Mouse (Mus musculus) embryonic facial prominence, embryonic 11.5 days (tissue): ENCODE measurements around the gene Plekhh2. TPM values are rescaled to one million over a fixed set of nuclear protein-coding genes. Genes with fewer than 3 reads are reported as not detected.
"Not testable (repeated sequence)": the region's sequence is repeated elsewhere in the genome, so short reads cannot be mapped to it uniquely, and the experiment has no call there.

Experiments used
- ATAC-seq: fragments of 200-750 bp; cut with Nextera tagmentation; replicated peaks from 2 replicates; pipeline ENCODE4 v1.8.0; 2017; ENCODE audit warnings: low read depth; ENCODE audit not compliant: insufficient number of reproducible peaks, low FRiP score, low TSS enrichment
- DNase-seq: peaks from one replicate; pipeline ENCODE4 v3.0.0-alpha.2; 2015; ENCODE audit warnings: low spot score
- H3K27ac ChIP-seq: fragments of 300-500 bp; sonication (generic); replicated peaks from 2 replicates; pipeline ENCODE4 v1.5.1; 2014; ENCODE audit warnings: mild to moderate bottlenecking, low read depth, low read length, control low read depth
- H3K27me3 ChIP-seq: fragments of 300-500 bp; sonication (generic); 2 replicates; pipeline ENCODE4 v1.6.1; 2014; ENCODE audit warnings: mild to moderate bottlenecking, low read length, moderate library complexity, mixed read lengths; ENCODE audit not compliant: control insufficient read depth, insufficient read depth
- H3K36me3 ChIP-seq: fragments of 300-500 bp; sonication (generic); replicated peaks from 2 replicates; pipeline ENCODE4 v1.6.1; 2014; ENCODE audit warnings: low read depth, mild to moderate bottlenecking, low read length, moderate library complexity, mixed read lengths; ENCODE audit not compliant: control insufficient read depth, insufficient read depth
- H3K4me1 ChIP-seq: fragments of 300-500 bp; sonication (generic); 2 replicates; pipeline ENCODE4 v1.6.1; 2014; ENCODE audit warnings: low read length, mixed read lengths; ENCODE audit not compliant: control insufficient read depth, insufficient read depth
- H3K4me2 ChIP-seq: fragments of 300-500 bp; sonication (generic); 2 replicates; pipeline ENCODE4 v1.6.1; 2014; ENCODE audit warnings: low read depth, mild to moderate bottlenecking, control low read depth, low read length, moderate library complexity
- H3K4me3 ChIP-seq: fragments of 300-500 bp; sonication (generic); 2 replicates; pipeline ENCODE4 v1.5.1; 2014; ENCODE audit warnings: low read depth, low read length, control low read depth
- H3K9ac ChIP-seq: fragments of 300-500 bp; sonication (generic); replicated peaks from 2 replicates; pipeline ENCODE4 v1.6.1; 2014; ENCODE audit warnings: mild to moderate bottlenecking, control low read depth, low read length
- H3K9me3 ChIP-seq: fragments of 300-500 bp; sonication (generic); replicated peaks from 2 replicates; pipeline ENCODE4 v1.6.1; 2016; ENCODE audit warnings: mild to moderate bottlenecking, low read length, inconsistent platforms, mixed read lengths; ENCODE audit not compliant: control insufficient read depth
- WGBS: fragments of 180-500 bp; shearing (Covaris S2); extraction: QIAGEN DNeasy Blood & Tissue Kit; methylation state at CpG from one replicate; pipeline ENCODE4 v1.1.7; 2014; 5-methylcytosine and 5-hydroxymethylcytosine counted together
- polyA plus RNA-seq: library from polyadenylated mRNA; unstranded; fragments of >200 nt; fragmentation: Nextera tagmentation; extraction: Ambion mirVana; gene quantifications from 2 replicates; pipeline ENCODE4 v1.2.1, GENCODE M21; 2014

The Plekhh2 gene
- polyA plus RNA-seq, 1 experiment from 2014 or later, result 5.1 TPM

DNA sequence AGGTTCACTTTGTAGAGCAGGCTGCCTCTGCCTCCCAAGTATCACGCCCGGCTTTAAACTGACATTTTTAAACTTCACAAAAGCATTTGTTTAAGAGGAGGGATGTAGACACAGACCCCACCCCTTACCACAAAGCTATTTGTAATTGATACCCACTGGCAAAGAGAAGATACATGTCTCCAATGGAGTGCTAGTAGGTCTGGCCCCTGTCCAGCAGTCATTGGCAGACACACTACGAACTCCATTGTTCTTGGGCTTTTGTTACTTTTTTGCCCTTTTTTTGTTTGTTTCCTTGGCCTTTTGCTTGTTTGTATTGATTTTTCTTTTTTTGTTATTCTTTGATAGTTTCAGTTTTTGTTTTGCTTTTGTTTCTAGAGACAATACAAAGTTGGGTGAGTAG, 26.3 kb downstream of the Plekhh2 start:
- no peak for DNase-seq
- 90% methylated on average over 3 of the region's 3 CpGs for WGBS
- Histone ChIP-seq H3K27me3 (no peaks in the 10 kb centered on the region), H3K27ac (no peak overlapping the region), H3K9ac (no peak overlapping the region), H3K4me1 (no peaks in the 10 kb centered on the region), H3K4me2 (no peak overlapping the region), H3K36me3 (no peaks in the 10 kb centered on the region; the same call in 1 of the 2 replicates), H3K4me3 (no peak overlapping the region), H3K9me3 (no peaks in the 10 kb centered on the region)
- no peak for ATAC-seq

DNA sequence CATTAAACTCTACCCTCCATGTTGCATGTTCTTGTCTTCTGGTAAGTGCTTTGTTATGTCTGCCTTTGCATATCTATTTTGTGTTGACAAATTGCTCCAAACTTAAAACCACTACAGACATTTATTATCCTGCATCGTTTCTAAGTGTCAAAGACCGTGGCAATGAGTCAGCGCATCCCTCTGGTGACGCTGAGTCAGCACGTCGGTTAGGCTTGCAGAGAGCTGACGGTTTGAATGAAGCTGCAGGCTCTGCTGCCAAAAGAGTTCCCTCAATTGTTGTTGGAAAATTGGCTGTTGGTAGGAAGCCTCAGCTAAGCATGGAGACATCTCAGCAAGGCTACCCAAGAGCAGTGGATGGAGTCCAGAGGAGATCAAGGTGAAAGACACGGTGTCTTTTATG, 28.9 kb downstream of the Plekhh2 start:
- H3K4me3 ChIP-seq, result no peak overlapping the region
- no peak for ATAC-seq
- no peaks in the 10 kb centered on the region; the same call in 1 of the 2 replicates for H3K36me3 ChIP-seq
- DNase-seq, result no peak
- H3K9ac ChIP-seq, result no peak overlapping the region
- no peak overlapping the region for H3K27ac ChIP-seq
- WGBS, result 90% methylated on average over 8 of the region's 8 CpGs
- H3K27me3 ChIP-seq, result no peaks in the 10 kb centered on the region
- no peaks in the 10 kb centered on the region for H3K9me3 ChIP-seq
- no peak overlapping the region for H3K4me2 ChIP-seq
- H3K4me1 ChIP-seq, result no peaks in the 10 kb centered on the region

DNA sequence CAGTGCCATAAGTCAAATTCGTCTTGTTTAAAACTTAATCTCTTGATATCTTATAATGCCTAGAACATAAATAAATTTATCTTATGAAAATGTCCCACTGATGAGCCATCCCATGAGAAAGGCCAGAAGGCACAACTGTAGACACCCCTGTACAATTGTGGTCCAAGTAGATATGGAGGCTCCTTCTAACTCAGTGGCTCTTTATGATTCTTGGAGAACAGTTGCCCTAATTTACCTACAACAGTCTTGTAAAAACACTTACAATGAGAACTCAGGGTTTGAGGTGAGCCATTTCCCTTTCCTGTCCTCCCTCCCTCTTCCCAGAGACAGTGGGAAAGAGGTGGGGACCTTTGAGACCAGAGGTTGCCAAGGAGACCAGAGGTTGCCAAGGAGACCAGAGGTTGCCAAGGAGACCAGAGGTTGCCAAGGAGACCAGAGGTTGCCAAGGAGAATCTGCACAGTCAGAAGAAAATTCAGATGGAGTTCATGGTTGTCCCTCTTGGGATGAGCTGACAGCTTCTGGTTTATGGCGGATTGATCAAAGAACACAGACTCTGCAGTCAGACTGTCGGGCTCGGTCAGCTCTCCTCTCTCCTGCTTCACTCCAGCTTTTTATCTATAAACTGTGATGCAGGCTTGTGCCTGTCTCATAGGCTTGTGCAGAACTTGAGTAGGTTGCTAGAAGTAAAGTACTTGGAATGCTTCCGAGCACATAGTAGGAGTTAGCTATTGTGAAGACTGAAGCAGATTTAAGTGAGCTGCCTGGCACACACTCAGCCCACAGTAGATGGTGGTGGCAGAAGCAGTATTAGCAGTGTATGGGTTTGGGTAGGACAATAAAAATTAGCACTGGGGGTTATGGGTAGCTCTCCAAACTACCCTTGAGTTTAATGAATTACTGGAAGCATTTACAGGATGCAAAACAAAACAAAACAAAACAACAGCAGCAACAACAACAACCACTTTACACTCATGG, 39.5 kb downstream of the Plekhh2 start:
- Histone ChIP-seq H3K27ac (no peak overlapping the region), H3K36me3 (no peaks in the 10 kb centered on the region), H3K4me3 (no peak overlapping the region)

DNA sequence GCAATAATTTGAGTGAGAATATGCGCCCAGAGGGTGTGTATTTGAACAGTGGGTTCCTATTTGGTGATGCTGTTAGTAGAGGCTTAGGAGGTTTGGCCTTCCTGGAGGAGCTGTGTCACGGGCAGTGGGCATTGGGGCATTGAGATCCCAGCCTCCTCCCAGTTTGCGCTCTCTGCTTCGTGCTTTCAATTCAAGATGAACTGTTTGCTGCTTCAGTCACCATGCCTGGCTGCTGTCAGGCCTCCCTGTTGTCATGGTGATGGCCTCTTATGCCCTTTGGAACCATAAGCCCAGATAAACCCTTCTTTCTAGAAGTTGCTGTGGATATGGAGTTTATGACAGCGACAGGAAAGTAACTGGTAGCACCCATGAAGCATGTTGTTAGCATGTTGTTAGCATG, 40.5 kb downstream of the Plekhh2 start:
- H3K36me3 ChIP-seq, result no peaks in the 10 kb centered on the region
- 78% methylated on average over 5 of the region's 5 CpGs for WGBS
- DNase-seq (no peak), ATAC-seq (no peak)
- no peak overlapping the region for H3K4me3 ChIP-seq
- no peaks in the 10 kb centered on the region for H3K9me3 ChIP-seq
- H3K27ac ChIP-seq, result no peak overlapping the region
- no peaks in the 10 kb centered on the region for H3K4me1 ChIP-seq
- no peak overlapping the region for H3K4me2 ChIP-seq
- no peaks in the 10 kb centered on the region for H3K27me3 ChIP-seq
- no peak overlapping the region for H3K9ac ChIP-seq

More for the DNA sequence above, 39.5 kb downstream of the Plekhh2 start:
- H3K4me1 ChIP-seq, result no peaks in the 10 kb centered on the region
- no peaks in the 10 kb centered on the region for H3K27me3 ChIP-seq
- whole genome bisulfite sequencing, result 82% methylated on average over 5 of the region's 5 CpGs
- H3K9ac ChIP-seq, result no peak overlapping the region
- DNase-seq, result no peak
- peak; percentile 44; the same call in 1 of the 2 replicates for ATAC-seq
- no peaks in the 10 kb centered on the region for H3K9me3 ChIP-seq
- no peak overlapping the region for H3K4me2 ChIP-seq

DNA sequence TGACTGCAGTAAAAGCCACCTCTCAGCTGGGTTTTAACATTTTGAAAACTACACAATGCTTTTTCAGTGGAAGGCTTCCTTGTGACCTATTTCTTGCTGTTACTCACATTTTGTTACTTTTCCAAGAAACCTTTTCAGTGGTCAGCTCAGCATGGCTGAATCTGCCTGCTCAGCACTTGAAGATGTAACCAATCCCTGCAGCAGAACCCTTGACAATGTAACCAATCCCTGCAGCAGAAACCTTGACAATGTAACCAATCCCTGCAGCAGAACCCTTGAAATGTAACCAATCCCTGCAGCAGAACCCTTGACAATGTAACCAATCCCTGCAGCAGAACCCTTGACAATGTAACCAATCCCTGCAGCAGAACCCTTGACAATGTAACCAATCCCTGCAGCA, 52.6 kb downstream of the Plekhh2 start:
- not testable (repeated sequence) for DNase-seq, H3K36me3 ChIP-seq, H3K27me3 ChIP-seq, H3K9ac ChIP-seq, H3K4me2 ChIP-seq, H3K9me3 ChIP-seq, H3K27ac ChIP-seq, H3K4me1 ChIP-seq, ATAC-seq, H3K4me3 ChIP-seq

DNA sequence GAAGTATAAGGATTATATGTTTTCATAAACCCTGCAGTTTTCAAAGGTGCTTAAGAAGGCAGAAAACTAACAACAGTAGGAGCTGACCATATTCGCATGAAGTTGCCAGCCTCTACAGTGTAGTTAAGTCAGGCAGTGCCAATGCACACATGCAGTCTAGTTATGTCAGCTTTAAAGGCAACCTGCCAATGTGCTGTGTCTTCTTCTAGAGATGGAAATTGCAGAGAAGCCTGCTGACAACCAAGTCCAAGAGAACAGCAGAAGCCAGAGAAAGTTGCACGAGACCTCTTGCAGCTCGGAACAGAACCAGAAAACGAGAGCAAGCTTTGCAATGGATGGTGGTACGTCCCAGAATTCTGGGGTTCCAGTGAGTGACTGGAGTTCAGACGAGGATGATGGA, 54.1 kb downstream of the Plekhh2 start:
- Histone ChIP-seq H3K9ac (no peak overlapping the region), H3K27ac (no peak overlapping the region), H3K4me1 (no peaks in the 10 kb centered on the region), H3K27me3 (no peaks in the 10 kb centered on the region), H3K9me3 (no peaks in the 10 kb centered on the region), H3K4me2 (no peak overlapping the region), H3K4me3 (no peak overlapping the region), H3K36me3 (0 out of 2 replicates have a peak, but pooled peaks cover 2% of the 10 kb centered on the region)
- no peak for ATAC-seq
- 95% methylated on average over 6 of the region's 6 CpGs for whole genome bisulfite sequencing
- DNase-seq, result no peak

DNA sequence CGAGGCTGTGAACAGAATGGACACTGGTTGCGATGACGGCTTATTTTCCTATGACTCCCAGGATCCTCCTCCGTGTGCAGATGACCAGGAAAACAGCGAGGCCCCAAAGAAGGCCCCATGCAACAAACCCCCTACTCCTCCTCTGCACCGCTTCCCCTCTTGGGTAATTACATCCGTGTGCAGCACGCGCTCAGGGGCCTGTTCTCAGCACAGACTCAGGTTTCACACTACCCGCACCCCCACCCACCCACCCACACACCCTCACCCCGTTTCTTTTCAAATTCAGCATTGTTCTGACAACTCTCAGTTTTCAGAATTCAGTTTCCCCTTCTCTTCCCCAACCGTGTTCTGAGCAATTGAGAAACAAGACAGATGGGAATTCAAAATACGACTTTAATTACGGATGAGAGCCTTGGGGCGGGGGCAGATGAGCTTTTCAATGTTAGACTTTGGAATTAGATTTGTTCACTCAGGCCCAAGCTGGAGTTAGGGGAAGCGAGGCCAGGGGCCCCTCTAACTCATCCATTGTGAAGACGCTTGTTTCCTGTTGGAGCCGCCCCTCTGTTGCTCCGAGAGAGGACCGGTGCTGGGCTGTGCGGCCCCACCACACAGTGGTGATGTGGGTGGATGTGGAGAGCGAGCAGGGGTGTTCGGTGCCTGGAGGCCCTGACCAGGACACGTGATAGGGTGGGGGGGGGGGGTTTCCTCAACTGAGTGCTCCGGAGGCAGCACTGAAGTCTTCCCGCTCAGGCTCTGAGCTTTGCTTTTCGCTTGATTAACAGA, 55.3 kb downstream of the Plekhh2 start:
- Histone ChIP-seq H3K4me2 (no peak overlapping the region), H3K4me3 (no peak overlapping the region), H3K36me3 (0 out of 2 replicates have a peak, but pooled peaks cover 2% of the 10 kb centered on the region), H3K27me3 (no peaks in the 10 kb centered on the region), H3K9me3 (no peaks in the 10 kb centered on the region), H3K4me1 (no peaks in the 10 kb centered on the region), H3K9ac (no peak overlapping the region), H3K27ac (peak overlapping the region; percentile 23)
- DNase-seq, result peak; percentile 62
- ATAC-seq, result peak; percentile 89
- 32% methylated on average over 27 of the region's 27 CpGs for WGBS

DNA sequence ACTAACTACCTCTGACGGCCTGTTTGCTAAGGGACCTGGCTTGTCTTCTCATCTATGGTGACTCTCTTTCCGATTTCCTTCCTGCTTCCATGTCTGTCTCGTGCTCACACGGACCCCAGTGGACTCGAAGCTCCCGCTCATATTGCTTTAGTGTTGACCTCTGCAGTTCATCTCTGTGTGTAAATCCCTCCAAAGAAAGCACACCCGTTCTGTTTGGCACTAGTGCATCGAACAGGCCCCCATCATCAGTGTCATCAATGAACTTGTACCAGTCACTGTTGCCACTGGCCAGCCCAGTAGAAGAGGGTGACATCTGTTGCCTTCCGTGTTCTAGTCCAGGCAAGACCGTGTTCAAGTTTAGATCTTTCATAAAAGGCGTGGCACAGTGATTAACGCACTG, 57.1 kb downstream of the Plekhh2 start:
- H3K36me3 ChIP-seq, result 0 out of 2 replicates have a peak, but pooled peaks cover 2% of the 10 kb centered on the region
- H3K27me3 ChIP-seq, result no peaks in the 10 kb centered on the region
- no peaks in the 10 kb centered on the region for H3K9me3 ChIP-seq
- DNase-seq, result no peak
- no peak overlapping the region for H3K4me2 ChIP-seq
- no peaks in the 10 kb centered on the region for H3K4me1 ChIP-seq
- ATAC-seq, result no peak
- WGBS, result 92% methylated on average over 12 of the region's 12 CpGs
- H3K27ac ChIP-seq, result no peak overlapping the region
- H3K4me3 ChIP-seq, result no peak overlapping the region
- H3K9ac ChIP-seq, result no peak overlapping the region
